Mouse (Mus musculus): ENCODE data around the gene Cxcl13. TPM values are rescaled to one million over a fixed set of nuclear protein-coding genes. Genes with fewer than 3 reads are reported as not detected.

The Cxcl13 gene
- total RNA-seq, 4 experiments from 2014 or later, result 0.39 TPM; not detected in 3

DNA sequence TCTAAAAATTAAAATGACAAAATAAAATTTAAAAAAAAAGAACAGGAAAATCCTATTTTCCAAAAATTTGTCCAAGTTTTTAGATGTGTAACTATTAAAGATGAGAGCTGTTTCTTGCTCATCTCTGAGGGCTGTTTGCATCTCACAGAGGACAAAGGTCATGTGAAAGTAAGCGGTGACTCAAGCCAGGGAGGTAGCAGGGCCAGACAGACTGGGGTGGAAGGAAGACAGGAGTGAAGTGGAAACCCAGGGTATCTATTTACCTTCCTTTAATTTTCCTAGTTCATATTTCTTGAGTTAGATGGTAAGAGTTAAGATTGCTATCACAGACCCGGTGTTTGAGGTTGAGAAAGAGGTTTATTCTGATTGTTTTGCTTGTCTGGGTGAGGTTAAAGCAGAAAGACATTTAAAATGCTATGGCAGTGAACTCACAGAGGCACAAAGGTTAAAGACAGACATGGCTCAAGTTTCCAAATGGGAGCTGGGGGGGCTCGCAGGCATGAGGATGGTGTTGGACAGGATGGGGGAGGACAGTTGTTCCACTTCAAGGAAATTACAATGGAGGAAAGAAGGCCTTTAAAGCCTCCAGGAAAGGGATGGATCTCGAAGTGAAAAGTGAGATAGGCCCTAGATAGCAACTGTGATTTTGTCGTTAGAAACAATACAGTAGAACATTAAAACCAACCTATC, 27.2 kb downstream of the Cxcl13 start:
- DNase-seq (ENCODE audit: low spot score in 2 of 2), result no peak

DNA sequence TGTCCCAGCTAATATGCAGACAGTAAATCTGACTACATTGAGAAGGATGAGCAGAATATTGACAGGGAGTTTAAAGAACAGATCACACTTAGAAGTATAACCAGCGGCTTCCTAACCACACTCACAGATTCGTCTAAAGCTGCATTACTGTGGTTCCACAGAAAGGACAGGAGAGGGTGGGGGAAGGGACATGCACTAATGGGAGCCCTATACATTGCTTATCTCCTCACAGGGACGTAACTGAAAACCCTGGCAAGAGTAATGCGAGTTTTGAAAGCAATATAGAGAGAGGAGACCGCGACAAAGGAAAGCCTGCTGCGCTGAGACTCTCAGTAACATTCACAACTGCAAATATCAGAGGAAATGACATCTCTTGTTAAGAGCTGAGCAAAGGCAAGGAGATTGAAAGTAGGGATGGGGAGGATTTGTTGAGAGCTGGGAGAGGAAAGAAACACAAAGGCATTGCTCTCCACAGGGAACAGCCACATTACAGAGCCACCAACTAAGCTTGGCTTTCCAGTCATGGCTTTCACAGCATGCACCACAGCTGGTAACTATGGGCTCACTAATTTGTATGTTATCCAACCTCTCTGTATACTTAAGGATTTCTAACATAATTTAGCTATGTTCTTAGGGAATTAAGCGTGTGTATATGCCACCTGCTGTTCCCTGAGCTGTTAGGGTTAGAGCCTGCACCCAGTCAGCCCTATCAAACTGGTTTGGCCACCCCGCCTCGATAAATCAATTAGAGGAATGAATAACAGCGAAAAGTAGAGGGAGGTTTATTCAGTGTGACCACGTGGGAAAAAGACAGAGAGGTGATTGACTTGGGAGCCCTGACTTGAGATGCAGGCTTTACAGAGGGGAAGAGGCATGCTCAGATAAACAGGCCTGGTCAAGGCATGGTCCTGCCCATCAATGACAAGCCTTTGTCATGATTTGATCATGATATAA, 34.9 kb downstream of the Cxcl13 start:
- DNase-seq (ENCODE audit: low spot score in 2 of 2), result no peak

DNA sequence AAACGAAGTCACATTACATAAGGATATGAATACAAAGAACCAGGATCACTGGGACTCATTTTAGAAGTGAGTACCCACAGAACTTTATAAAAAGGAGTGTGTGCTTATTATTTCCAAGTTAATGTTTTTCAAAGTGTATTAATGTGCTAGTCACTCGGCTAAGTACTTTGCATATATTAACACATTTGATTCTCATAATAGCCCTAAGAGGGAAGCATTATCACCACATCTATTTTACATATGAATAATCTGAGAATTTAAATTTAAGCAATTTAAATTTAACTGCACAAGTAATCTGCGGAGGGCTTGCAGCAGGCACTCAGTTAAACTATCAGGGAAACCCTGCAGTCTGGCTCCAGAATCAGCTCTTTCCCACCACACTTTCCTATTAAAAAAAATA, 40.5 kb downstream of the Cxcl13 start:
- no peak for DNase-seq (ENCODE audit: low spot score in 2 of 2)

DNA sequence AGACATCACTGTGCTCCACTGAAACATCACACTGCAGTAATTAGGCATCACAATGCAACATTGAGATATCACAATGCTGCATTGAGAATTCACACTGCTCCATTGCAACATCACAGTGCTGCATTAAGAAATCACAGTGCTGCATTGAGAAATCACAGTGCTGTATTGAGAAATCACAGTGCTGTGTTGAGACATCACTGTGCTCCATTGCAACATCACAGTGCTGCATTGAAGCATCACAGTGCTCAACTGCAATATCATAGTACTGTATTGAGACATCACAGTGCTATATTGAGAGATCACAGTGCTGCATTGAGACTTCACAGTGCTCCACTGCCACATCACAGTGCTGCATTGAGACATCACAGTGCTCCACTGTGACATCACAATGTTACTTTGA, 46.6 kb downstream of the Cxcl13 start:
- DNase-seq (ENCODE audit: low spot score in 2 of 2), result no peak

DNA sequence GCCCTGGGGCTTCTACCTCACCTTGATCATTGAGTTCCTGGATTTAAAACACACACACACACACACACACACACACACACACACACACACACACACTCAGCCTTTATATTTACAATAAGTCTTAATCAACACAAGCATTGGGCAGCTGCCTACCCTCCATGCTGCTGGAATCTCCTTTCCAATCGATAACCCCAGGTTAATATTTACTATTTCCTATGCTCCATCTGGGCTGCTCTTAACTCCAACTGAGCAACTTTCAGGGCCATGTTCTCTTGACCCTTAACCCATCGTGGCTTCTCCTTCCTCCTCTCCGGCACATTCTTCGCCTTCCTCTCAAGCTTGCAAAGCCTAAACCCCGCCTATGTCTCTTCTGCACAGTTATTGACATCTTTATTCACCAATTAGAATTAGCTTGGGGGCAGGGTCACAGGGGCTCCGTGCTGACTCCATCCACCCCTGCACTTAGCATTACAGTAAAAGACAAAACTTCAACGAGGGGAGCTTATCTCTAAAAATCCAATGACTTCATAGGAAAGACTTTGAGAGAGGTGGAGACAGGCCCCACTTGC, 51.6 kb downstream of the Cxcl13 start:
- DNase-seq (ENCODE audit: low spot score in 2 of 2), result no peak

DNA sequence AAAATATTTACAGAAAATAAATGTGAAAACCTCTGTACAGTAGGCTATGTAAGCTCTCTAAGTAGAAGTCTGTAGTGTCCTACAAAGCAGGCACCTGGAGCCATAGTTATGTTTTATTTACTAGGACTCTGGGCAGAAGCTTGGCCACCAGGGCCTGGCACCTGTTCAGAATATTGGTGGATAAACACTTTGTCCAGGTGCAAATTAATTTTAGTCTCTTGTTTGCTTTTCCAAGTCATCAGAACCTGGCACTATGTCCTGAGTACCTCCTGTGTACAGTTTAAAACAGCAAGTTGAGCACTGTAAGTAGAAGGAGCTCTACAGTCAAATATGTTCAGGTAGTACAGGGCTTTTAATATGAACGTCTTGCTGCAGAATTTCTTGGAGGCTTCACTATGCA, 52.3 kb downstream of the Cxcl13 start:
- no peak for DNase-seq (ENCODE audit: low spot score in 2 of 2)

Other genes starting within 250 kb of the Cxcl13 start
- not detected for gene Gm7978, start 220.8 kb upstream of the Cxcl13 start, total RNA-seq (2022)
- not detected for gene Gm7982, start 214.9 kb upstream of the Cxcl13 start, total RNA-seq (2022)
- not detected for gene E330014E10Rik, start 181.0 kb upstream of the Cxcl13 start, total RNA-seq (2022)
- 10 to 100 TPM; 66.6 to 87.0 (median 76.1) TPM for gene Cnot6l, start 207.2 kb downstream of the Cxcl13 start, total RNA-seq (2022)

All from layer of hippocampus, adult 8-10 months (tissue).